Mouse (Mus musculus) lung, postnatal 0 days (tissue): ENCODE measurements around the gene Gm11627. TPM values are rescaled to one million over a fixed set of nuclear protein-coding genes. Genes with fewer than 3 reads are reported as not detected.

Source experiments
- ATAC-seq: fragments of 200-750 bp; cut with Nextera tagmentation; 2 replicates; pipeline ENCODE4 v1.8.0; 2017; ENCODE audit warnings: moderate library complexity
- DNase-seq: peaks from one replicate; pipeline ENCODE4 v3.0.0-alpha.2; 2016; ENCODE audit warnings: low spot score
- H3K27ac ChIP-seq: fragments of 300-500 bp; sonication (generic); 2 replicates; pipeline ENCODE4 v1.5.1; 2014; ENCODE audit warnings: antibody characterized with exemption, mild to moderate bottlenecking, low read length, mixed read lengths
- H3K27me3 ChIP-seq: fragments of 300-500 bp; sonication (generic); replicated peaks from 2 replicates; pipeline ENCODE4 v1.6.1; 2014; ENCODE audit warnings: low read length, mixed read lengths; ENCODE audit not compliant: insufficient read depth
- H3K36me3 ChIP-seq: fragments of 300-500 bp; sonication (generic); 2 replicates; pipeline ENCODE4 v1.6.1; 2014; ENCODE audit warnings: low read length, mixed read lengths; ENCODE audit not compliant: insufficient read depth
- H3K4me1 ChIP-seq: fragments of 300-500 bp; sonication (generic); 2 replicates; pipeline ENCODE4 v1.6.1; 2014; ENCODE audit warnings: antibody characterized with exemption, low read depth, low read length, mixed read lengths; ENCODE audit not compliant: insufficient read depth
- H3K4me2 ChIP-seq: fragments of 300-500 bp; sonication (generic); replicated peaks from 2 replicates; pipeline ENCODE4 v1.6.1; 2014; ENCODE audit warnings: low read depth, mild to moderate bottlenecking, low read length, moderate library complexity, mixed read lengths
- H3K4me3 ChIP-seq: fragments of 300-500 bp; sonication (generic); 2 replicates; pipeline ENCODE4 v1.5.1; 2014; ENCODE audit warnings: low read depth, low read length
- H3K9ac ChIP-seq: fragments of 300-500 bp; sonication (generic); replicated peaks from 2 replicates; pipeline ENCODE4 v1.6.1; 2014; ENCODE audit warnings: low read depth, mild to moderate bottlenecking
- H3K9me3 ChIP-seq: fragments of 300-500 bp; sonication (generic); 2 replicates; pipeline ENCODE4 v1.6.1; 2016; ENCODE audit warnings: low read length, mixed read lengths
- CTCF ChIP-seq: IDR thresholded peaks from 2 replicates; pipeline ENCODE4 v1.5.1; 2016; ENCODE audit warnings: antibody characterized with exemption, mild to moderate bottlenecking
- EP300 ChIP-seq: IDR thresholded peaks from 2 replicates; pipeline ENCODE4 v1.6.1; 2016; ENCODE audit warnings: antibody characterized with exemption, mild to moderate bottlenecking, control low read depth
- WGBS: fragments of 180-500 bp; shearing (Covaris S2); extraction: QIAGEN DNeasy Blood & Tissue Kit; methylation state at CpG from one replicate; pipeline ENCODE4 v1.1.7; 2014; 5-methylcytosine and 5-hydroxymethylcytosine counted together
- polyA plus RNA-seq: library from polyadenylated mRNA; unstranded; fragments of >200 nt; fragmentation: Nextera tagmentation; extraction: Ambion mirVana; gene quantifications from 2 replicates; pipeline ENCODE4 v1.2.1, GENCODE M21; 2015

The Gm11627 gene
- polyA plus RNA-seq, 1 experiment from 2014 or later: 8.0 TPM

DNA sequence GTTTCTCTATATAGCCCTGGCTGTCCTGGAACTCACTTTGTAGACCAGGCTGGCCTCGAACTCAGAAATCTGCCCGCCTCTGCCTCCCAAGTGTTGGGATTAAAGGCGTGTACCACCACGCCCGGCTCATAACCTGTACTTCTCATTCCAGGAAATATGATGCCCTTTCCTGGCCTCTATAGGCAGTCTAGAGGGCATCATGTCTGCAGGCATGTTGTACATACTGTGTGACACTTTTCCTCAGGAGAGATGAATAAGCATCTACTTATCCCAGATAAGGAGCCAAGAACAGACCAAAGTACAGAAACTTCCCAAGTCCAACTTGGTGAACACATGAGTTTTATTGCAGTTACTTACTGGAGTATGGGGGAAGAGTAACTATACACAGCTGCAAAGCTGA is 20.6 kb downstream of the Gm11627 start:
- Histone ChIP-seq H3K36me3 (no peaks in the 10 kb centered on the region), H3K27me3 (no peaks in the 10 kb centered on the region), H3K9ac (no peak overlapping the region), H3K9me3 (no peaks in the 10 kb centered on the region), H3K4me3 (no peak overlapping the region), H3K27ac (no peak overlapping the region), H3K4me2 (no peak overlapping the region), H3K4me1 (peaks cover 11% of the 10 kb centered on the region; the same call in 1 of the 2 replicates)
- no peak for TF ChIP-seq EP300
- no peak for TF ChIP-seq CTCF
- ATAC-seq (no peak), DNase-seq (no peak)
- WGBS: 88% methylated on average over 3 of the region's 5 CpGs

DNA sequence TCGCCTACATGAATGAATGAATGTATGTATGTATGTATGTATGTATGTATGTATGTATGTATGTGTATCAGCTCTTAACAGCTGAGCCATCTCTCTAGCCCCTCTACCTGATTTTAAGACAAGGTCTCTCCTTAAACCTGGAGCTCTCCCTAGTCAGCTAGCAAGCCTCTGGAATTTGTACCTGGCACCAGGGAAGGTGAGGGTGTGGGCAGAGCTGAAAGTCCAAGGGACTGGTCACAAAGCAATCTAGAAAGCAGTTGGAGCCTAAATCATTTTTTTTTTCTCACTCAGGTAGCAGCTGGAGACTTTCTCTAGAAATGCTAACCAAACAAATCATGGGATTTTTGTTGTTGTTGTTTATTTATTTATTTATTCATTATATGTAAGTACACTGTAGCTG is 21.9 kb downstream of the Gm11627 start:
- TF ChIP-seq CTCF (no peak), EP300 (no peak)
- WGBS: 76% methylated on average over 1 of the region's 1 CpGs
- no peak for DNase-seq
- Histone ChIP-seq H3K4me2 (no peak overlapping the region), H3K4me1 (peaks cover 11% of the 10 kb centered on the region; the same call in 1 of the 2 replicates), H3K9me3 (no peaks in the 10 kb centered on the region), H3K4me3 (no peak overlapping the region), H3K27me3 (no peaks in the 10 kb centered on the region), H3K36me3 (no peaks in the 10 kb centered on the region), H3K27ac (no peak overlapping the region), H3K9ac (no peak overlapping the region)
- ATAC-seq: no peak

DNA sequence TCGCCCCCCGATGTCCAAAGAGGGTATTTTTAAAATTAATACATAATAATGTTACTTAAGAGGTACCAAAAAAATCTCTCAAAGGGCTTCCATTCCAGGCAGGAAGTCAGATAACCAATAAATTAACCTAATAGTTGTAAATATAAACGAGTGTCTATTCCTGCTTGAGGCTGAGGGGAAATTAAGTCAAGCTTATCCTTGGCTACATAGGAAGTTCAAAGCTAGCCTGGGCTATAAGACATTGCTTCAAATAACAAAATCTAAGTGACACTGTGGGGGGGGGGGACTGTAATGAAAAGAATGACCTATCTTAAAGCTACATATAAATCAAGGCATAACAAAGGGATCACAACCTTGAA is 22.6 kb downstream of the Gm11627 start:
- Histone ChIP-seq H3K9ac (no peak overlapping the region), H3K4me2 (peak overlapping the region; percentile 45), H3K27me3 (no peaks in the 10 kb centered on the region), H3K9me3 (no peaks in the 10 kb centered on the region), H3K27ac (peak overlapping the region; percentile 87), H3K4me3 (peak overlapping the region; percentile 85), H3K4me1 (peaks cover 11% of the 10 kb centered on the region; the same call in 1 of the 2 replicates), H3K36me3 (no peaks in the 10 kb centered on the region)
- DNase-seq (no peak), ATAC-seq (no peak)
- WGBS: 6% methylated on average over 3 of the region's 3 CpGs
- TF ChIP-seq EP300 (no peak), CTCF (no peak)

GRCm38 (mm10) chr11:102556031-102556715 is 23.1 kb downstream of the Gm11627 start, which contains the start of gene Gpatch8:
Gene Gpatch8 (minus strand): TSS chr11:102556392.
- peak; percentile 99 for ATAC-seq

DNA sequence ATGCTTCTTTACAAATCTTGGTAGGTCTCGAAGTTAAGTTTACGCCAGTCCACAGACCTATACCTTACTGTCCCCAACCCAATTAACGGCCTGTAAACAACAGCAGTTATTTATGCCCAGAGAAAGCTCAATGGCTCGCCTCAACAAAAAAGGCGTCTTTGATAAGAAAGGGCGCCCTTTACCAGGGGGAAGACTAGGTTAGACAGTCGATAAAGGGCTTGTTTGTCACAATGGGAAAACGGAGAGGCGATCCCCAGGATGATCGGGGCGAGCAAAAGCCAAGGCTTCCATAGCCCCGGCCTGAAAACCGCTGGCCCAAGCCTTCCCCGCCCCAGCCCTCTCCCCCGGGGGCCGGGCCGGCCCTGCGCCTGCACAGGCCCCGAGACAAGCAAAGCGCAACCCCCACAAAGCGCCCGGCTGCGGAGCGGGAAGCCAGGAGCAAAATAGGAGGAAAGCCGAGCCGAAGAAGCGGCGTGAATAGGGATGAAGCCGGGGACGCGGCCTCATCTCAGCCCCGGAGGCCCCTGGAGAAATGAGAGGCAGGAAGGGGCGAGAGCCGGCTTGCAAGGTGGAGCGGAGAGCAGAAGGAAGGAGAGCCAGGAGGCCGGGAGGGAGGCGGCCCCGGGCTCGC is 23.7 kb downstream of the Gm11627 start:
- peak; percentile 35 for ATAC-seq
- peak overlapping the region; percentile 88 for H3K9ac ChIP-seq

More at GRCm38 (mm10) chr11:102556031-102556715, 23.1 kb downstream of the Gm11627 start, which contains the start of gene Gpatch8:
- Histone ChIP-seq H3K27me3 (no peaks in the 10 kb centered on the region), H3K9me3 (no peaks in the 10 kb centered on the region), H3K9ac (peak within 1 kb of the TSS; percentile 88), H3K4me2 (peak within 1 kb of the TSS; percentile 73), H3K27ac (peak within 1 kb of the TSS; percentile 87), H3K4me1 (peaks cover 11% of the 10 kb centered on the region; the same call in 1 of the 2 replicates), H3K36me3 (no peaks in the 10 kb centered on the region), H3K4me3 (peak within 1 kb of the TSS; percentile 85)
- DNase-seq: peak; percentile 99
- WGBS: 0% methylated on average over 44 of the region's 55 CpGs
- TF ChIP-seq EP300 (peak; percentile 61; the same call in 1 of the 2 replicates), CTCF (0 out of 2 replicates have a peak, but pooled peaks have one; percentile 3)

DNA sequence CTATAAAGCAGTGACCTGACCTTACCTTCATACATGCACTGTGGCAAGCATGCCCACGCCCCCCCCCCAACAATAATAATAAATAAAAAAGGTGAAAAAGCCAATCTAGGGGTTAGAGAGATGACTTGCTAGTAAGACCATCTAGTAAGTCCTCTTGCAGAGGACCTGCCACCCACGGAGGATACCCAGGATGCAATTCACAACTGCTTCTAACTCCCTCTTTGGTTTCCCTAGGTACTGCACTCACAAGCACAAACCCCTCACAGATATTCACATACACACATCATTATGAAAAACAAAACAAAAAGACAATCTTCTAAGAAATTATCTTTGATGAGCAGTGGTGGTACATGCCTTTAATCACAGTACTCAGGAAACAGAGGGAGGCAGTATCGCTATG is 27.2 kb downstream of the Gm11627 start:
- Histone ChIP-seq H3K4me2 (no peak overlapping the region), H3K4me3 (no peak overlapping the region), H3K27ac (no peak overlapping the region), H3K4me1 (peaks cover 11% of the 10 kb centered on the region; the same call in 1 of the 2 replicates), H3K9me3 (no peaks in the 10 kb centered on the region), H3K36me3 (no peaks in the 10 kb centered on the region), H3K9ac (no peak overlapping the region), H3K27me3 (no peaks in the 10 kb centered on the region)
- 84% methylated on average over 3 of the region's 3 CpGs for WGBS
- ATAC-seq (no peak), DNase-seq (no peak)
- no peak for TF ChIP-seq EP300
- TF ChIP-seq CTCF: peak; percentile 18; the same call in 1 of the 2 replicates

More for the DNA sequence above, 23.7 kb downstream of the Gm11627 start:
- Histone ChIP-seq H3K27ac (peak overlapping the region; percentile 87), H3K9me3 (no peaks in the 10 kb centered on the region), H3K4me2 (peak overlapping the region; percentile 73), H3K27me3 (no peaks in the 10 kb centered on the region), H3K36me3 (no peaks in the 10 kb centered on the region), H3K4me1 (peaks cover 11% of the 10 kb centered on the region; the same call in 1 of the 2 replicates), H3K4me3 (peak overlapping the region; percentile 85)
- DNase-seq: no peak
- TF ChIP-seq CTCF (no peak), EP300 (no peak)
- WGBS: under 1% methylated on average over 33 of the region's 39 CpGs
